Mouse (Mus musculus) heart, adult 2 months (tissue): ENCODE results near the gene Acacb. TPM values are rescaled to one million over a fixed set of nuclear protein-coding genes. Genes with fewer than 3 reads are reported as not detected.

ENCODE experiments used
- DNase-seq, 2 experiments: peaks; one replicate each; pipeline ENCODE4 v3.0.0; 2021
- H3K27ac ChIP-seq: fragments of 200-600 bp; 2 replicates; pipeline ENCODE4 v1.8.1; 2022
- H3K27me3 ChIP-seq: fragments of 200-500 bp; 2 replicates; pipeline ENCODE4 v1.6.1; 2012; ENCODE audit warnings: mild to moderate bottlenecking, low read length, inconsistent platforms, mixed read lengths; ENCODE audit not compliant: control insufficient read depth, insufficient read depth
- H3K36me3 ChIP-seq: fragments of 200-500 bp; 2 replicates; pipeline ENCODE4 v1.6.1; 2012; ENCODE audit warnings: low read length, inconsistent platforms; ENCODE audit not compliant: control insufficient read depth, insufficient read depth
- H3K4me1 ChIP-seq: fragments of 200-500 bp; 2 replicates; pipeline ENCODE4 v1.6.1; 2011; ENCODE audit warnings: low read length; ENCODE audit not compliant: control insufficient read depth, insufficient read depth
- H3K4me3 ChIP-seq: fragments of 200-600 bp; 2 replicates; pipeline ENCODE4 v1.8.1; 2022
- H3K79me2 ChIP-seq: fragments of 200-500 bp; replicated peaks from 2 replicates; pipeline ENCODE4 v1.6.1; 2012; ENCODE audit warnings: mild to moderate bottlenecking, inconsistent platforms, low read length, moderate library complexity, mixed read lengths; ENCODE audit not compliant: control insufficient read depth, insufficient read depth
- H3K9ac ChIP-seq: fragments of 200-500 bp; 2 replicates; pipeline ENCODE4 v1.6.1; 2012; ENCODE audit warnings: low read depth, mild to moderate bottlenecking, control low read depth, inconsistent platforms, low read length, mixed read lengths
- CTCF ChIP-seq: fragments of 200-600 bp; IDR thresholded peaks from 2 replicates; pipeline ENCODE4 v1.8.1; 2022; ENCODE audit warnings: antibody characterized with exemption, mild to moderate bottlenecking, moderate library complexity
- EP300 ChIP-seq: fragments of 200-500 bp; IDR thresholded peaks from 2 replicates; pipeline ENCODE4 v1.6.1; 2011; ENCODE audit warnings: low read depth, low read length, control low read depth; ENCODE audit not compliant: insufficient read depth
- POLR2A ChIP-seq: fragments of 200-500 bp; IDR thresholded peaks from 2 replicates; pipeline ENCODE4 v1.6.1; 2011; ENCODE audit warnings: mild to moderate bottlenecking, low read depth, low read length, control low read depth; ENCODE audit not compliant: insufficient read depth
- WGBS: fragments of 180-500 bp; shearing (Covaris S2); methylation state at CpG from one replicate; pipeline ENCODE4 v1.1.7; 2018; 5-methylcytosine and 5-hydroxymethylcytosine counted together
- intact Hi-C: fragments of 180-260 bp; cut with DNase I; formaldehyde crosslinking; loops from one replicate; pipeline ENCODE4 v1.15.1; 2025
- polyA plus RNA-seq: library from polyadenylated mRNA; depleted of rRNA; stranded (reverse); fragments of >200 nt; gene quantifications from 2 replicates; pipeline ENCODE4 v1.2.3, GENCODE M21; 2012
- total RNA-seq, 2 experiments: library from RNA; stranded (reverse); gene quantifications; 2 replicates each; pipeline ENCODE4 v1.2.3; 2021

Gene Acacb
- total and polyA plus RNA-seq, 3 experiments: 105 to 251 (median 205) TPM

DNA sequence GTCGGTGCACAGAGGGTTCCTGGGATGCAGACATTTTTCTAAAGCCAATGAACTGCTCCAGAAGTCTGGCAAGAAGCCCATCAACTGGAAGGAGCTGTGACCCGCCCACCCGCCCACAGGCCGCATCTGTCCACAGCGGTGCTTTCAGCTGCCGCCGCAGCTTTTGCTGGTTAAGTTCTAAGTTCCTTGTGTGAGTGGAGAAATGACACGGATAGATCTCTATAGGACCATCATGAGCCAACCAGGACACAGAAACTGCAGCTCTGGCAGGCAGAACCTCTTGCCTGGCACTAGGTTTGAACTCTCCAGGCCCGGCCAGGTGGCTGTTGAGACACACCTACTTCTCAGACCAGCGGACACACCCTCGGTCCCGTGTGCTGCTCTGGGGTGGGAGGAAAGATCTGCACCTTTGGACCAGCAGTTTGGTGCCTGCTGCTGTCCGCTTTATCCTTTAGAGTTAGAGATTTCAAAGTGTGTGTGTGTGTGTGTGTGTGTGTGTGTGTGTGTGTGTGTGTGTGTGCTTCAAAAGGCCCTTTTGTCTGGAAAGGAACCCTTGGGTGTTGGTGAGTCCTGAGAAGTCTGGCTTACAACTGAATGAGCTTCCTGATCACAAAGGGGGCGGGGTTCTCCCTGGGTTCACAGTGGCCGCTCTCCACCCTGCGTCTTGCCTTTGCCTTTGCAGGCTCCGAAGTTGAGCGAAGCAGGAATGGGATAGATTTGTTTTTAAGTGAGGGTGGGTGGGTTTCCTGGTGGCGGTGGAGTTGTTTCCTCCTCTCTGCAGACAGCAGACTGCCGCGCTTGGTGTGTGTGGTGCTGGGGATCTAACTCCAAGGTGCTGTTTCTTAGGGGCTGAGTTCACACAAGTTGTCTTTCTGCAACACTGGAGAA is 7.8 kb upstream of the Acacb start:
- TF ChIP-seq POLR2A: no peak
- no peak for TF ChIP-seq CTCF
- TF ChIP-seq EP300: no peak
- H3K27me3 ChIP-seq: no peaks in the 10 kb centered on the region
- H3K27ac ChIP-seq: peak overlapping the region; percentile 82
- H3K36me3 ChIP-seq: no peaks in the 10 kb centered on the region
- H3K79me2 ChIP-seq: no peaks in the 10 kb centered on the region
- intact Hi-C loops: loop anchor here (2.0 kb wide), 1 partner anchor 40 kb away; no protein-coding TSS in a partner anchor
- peak overlapping the region; percentile 26 for H3K9ac ChIP-seq
- H3K4me1 ChIP-seq: peaks cover 12% of the 10 kb centered on the region
- DNase-seq: peak; percentile 54 to 58
- H3K4me3 ChIP-seq: 0 out of 2 replicates have a peak overlapping the region, but pooled peaks have one; percentile 13
- WGBS: 23% methylated on average over 21 of the region's 21 CpGs

DNA sequence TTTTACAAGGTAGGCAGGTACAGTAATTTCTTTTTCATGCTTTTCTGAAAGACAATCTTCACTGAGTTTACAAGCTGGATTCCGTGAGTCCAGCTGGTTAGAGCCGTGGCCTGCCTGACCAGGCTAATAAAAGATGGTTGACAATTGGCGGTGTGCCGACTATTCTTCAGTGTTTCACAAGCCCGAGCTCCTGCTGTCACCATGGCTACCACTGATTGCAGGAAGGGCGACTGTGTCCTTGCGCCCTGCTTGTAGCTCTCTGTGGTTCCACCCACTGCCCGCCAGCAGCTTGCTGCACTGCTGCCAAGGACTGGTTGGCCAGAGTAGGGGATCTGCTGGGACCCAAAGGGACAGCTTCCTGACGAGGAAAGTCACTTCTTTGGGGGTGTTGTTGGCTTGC is 7.2 kb upstream of the Acacb start:
- H3K79me2 ChIP-seq: no peaks in the 10 kb centered on the region
- H3K27me3 ChIP-seq: no peaks in the 10 kb centered on the region
- DNase-seq: peak; percentile 81 to 91
- intact Hi-C loops: loop anchor here (2.0 kb wide), 1 partner anchor 40 kb away; no protein-coding TSS in a partner anchor
- TF ChIP-seq EP300 (peak; percentile 84), CTCF (no peak), POLR2A (peak; percentile 57)
- peak overlapping the region; percentile 82 for H3K27ac ChIP-seq
- no peaks in the 10 kb centered on the region for H3K36me3 ChIP-seq
- H3K9ac ChIP-seq: no peak overlapping the region
- 0 out of 2 replicates have a peak overlapping the region, but pooled peaks have one; percentile 13 for H3K4me3 ChIP-seq
- peaks cover 12% of the 10 kb centered on the region for H3K4me1 ChIP-seq
- 14% methylated on average over 9 of the region's 9 CpGs for WGBS

DNA sequence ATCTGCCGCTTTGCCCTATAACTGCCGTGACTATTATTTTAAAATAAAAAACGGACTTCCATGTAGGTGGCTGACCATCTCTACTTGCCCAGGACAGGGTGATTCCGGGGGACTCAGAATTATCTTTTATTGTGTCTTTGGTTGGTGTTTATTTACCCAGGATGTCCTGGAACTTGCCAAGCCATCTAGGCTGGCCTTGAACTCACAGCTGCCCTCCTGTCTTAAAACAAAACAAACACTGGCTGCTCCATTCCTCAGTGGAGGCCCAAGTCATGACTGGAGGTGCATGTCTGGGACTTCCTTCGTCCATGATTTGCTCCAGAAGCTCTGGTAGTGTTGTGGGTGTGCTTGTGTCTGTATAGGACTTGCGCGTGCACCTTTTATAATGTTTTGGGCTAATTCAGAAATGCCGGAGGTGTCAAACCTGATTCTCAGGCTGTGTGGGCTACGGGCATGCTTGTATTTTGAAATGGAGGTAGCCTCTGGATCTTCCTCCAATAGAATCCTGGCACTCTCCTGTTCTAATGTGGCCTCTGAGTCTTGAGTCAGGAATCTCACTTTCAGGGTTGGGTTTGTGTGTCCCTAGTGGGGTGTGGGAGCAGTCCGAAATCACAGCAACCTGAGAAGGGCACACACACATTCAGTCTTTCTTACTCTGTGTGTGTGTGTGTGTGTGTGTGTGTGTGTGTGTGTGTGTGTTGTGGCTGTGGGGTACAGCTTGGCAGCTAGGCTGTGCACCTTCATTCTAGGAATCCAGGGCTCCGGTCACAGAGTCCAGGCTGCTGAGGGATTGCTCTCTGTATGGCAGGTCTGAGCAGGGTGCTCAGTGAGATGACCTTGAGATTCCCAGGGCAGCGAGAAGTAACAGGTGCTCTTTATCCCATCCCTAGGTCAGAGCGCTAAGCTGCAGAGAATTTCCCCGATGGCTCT is 973 bp downstream of the Acacb start:
- 63% methylated on average over 14 of the region's 14 CpGs for WGBS
- TF ChIP-seq EP300 (0 out of 2 replicates have a peak, but pooled peaks have one; percentile 8), CTCF (no peak), POLR2A (no peak)
- H3K27me3 ChIP-seq: no peaks in the 10 kb centered on the region
- H3K4me1 ChIP-seq: peaks cover 2% of the 10 kb centered on the region
- peak overlapping the region; percentile 50 for H3K4me3 ChIP-seq
- H3K79me2 ChIP-seq: no peaks in the 10 kb centered on the region
- H3K9ac ChIP-seq: peak overlapping the region; percentile 84
- peak overlapping the region; percentile 79 for H3K27ac ChIP-seq
- no peak for DNase-seq
- no peaks in the 10 kb centered on the region for H3K36me3 ChIP-seq
- intact Hi-C loops: no loop called here

DNA sequence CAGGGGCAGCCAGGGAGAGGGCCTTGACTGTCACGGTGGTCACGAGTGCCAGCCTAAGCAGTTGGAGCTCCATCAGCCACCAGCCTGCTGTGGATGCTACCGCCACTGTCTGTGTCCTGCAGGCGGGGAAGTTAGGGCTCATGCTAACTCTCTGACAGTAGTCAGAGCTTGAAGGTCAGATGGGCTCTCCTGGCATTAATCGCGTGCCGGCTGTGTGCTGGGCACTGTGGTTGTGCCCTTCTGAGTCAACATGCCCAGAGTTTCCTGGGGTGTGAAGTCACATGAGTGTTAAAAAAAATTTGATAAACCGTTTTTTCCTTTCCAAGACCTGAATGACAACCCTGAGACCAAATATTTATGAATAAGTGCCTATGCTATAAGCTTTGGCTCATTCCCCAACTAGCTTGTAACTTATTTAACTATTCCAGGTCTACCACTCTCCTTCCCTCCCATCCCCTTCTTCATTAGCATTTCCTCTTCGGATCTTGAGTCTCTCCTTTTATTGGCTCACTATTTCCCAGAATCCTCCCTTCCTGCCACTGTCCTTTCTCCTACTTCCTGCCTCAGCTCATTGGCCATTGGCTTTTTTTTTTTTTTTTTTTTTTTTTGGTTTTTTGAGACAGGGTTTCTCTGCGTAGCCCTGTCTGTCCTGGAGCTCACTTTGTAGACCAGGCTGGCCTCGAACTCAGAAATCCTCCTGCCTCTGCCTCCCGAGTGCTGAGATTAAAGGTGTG is 6.2 kb downstream of the Acacb start:
- Histone ChIP-seq H3K27ac (peak overlapping the region; percentile 65), H3K36me3 (no peaks in the 10 kb centered on the region), H3K79me2 (no peaks in the 10 kb centered on the region; the same call in 1 of the 2 replicates), H3K9ac (peak overlapping the region; percentile 16; the same call in 1 of the 2 replicates), H3K4me1 (peaks cover 2% of the 10 kb centered on the region; the same call in 1 of the 2 replicates), H3K27me3 (no peaks in the 10 kb centered on the region), H3K4me3 (no peak overlapping the region)
- no peak for TF ChIP-seq EP300
- TF ChIP-seq CTCF: no peak
- no peak for TF ChIP-seq POLR2A
- WGBS: 65% methylated on average over 12 of the region's 12 CpGs
- no peak for DNase-seq
- intact Hi-C loops: loop anchor here (2.0 kb wide), 1 partner anchor 18 kb away; no protein-coding TSS in a partner anchor

DNA sequence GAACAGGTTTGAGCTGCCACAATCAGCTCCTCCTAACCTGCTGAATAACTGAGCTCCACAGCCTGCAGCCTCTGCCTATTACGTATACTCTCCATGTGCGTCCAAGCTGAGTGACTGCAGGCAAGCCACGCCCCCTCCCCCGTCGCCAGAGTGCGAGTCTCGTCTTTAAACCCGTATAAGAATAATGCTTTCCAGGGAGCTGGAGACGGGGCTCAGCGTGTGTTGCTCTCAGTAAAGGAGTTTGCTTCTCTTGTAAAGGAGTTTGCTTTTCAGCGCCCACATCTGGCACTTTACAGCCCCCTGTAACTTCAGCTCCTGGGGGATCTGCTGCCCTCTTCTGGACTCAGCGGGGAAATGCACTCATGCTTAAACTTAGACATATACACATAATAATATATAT is 7.2 kb downstream of the Acacb start:
- intact Hi-C loops: loop anchor here (2.0 kb wide), 1 partner anchor 19 kb away; no protein-coding TSS in a partner anchor
- WGBS: 11% methylated on average over 12 of the region's 12 CpGs
- Histone ChIP-seq H3K36me3 (no peaks in the 10 kb centered on the region), H3K27ac (no peak overlapping the region), H3K4me3 (no peak overlapping the region), H3K27me3 (no peaks in the 10 kb centered on the region), H3K9ac (no peak overlapping the region), H3K79me2 (no peaks in the 10 kb centered on the region; the same call in 1 of the 2 replicates), H3K4me1 (peaks cover 2% of the 10 kb centered on the region; the same call in 1 of the 2 replicates)
- TF ChIP-seq CTCF: peak; percentile 66
- no peak for TF ChIP-seq POLR2A
- TF ChIP-seq EP300: no peak
- no peak for DNase-seq
